Mouse (Mus musculus) bone marrow, adult 2 months (tissue): ENCODE results near the gene Mtrf1l. TPM values are rescaled to one million over a fixed set of nuclear protein-coding genes. Genes with fewer than 3 reads are reported as not detected.

Source experiments
- H3K27ac ChIP-seq: fragments of 200-500 bp; 2 replicates; pipeline ENCODE4 v1.5.1; 2012; ENCODE audit warnings: low read depth, mild to moderate bottlenecking, control low read depth, inconsistent platforms, low read length; ENCODE audit not compliant: control insufficient read depth, poor library complexity, insufficient read depth
- H3K4me1 ChIP-seq: fragments of 200-500 bp; 2 replicates; pipeline ENCODE4 v1.6.1; 2011; ENCODE audit warnings: low read length; ENCODE audit not compliant: control insufficient read depth, insufficient read depth
- H3K4me3 ChIP-seq: fragments of 200-500 bp; replicated peaks from 2 replicates; pipeline ENCODE3; 2011; ENCODE audit warnings: mild to moderate bottlenecking, low read depth, low read length, control low read depth; ENCODE audit not compliant: control insufficient read depth
- CTCF ChIP-seq: fragments of 200-500 bp; IDR thresholded peaks from 2 replicates; pipeline ENCODE4 v1.5.1; 2011; ENCODE audit warnings: low read length, control low read depth; ENCODE audit not compliant: control insufficient read depth, insufficient read depth
- POLR2A ChIP-seq: fragments of 200-500 bp; IDR thresholded peaks from 2 replicates; pipeline ENCODE4 v1.6.1; 2011; ENCODE audit warnings: low read depth, mild to moderate bottlenecking, control low read depth, low read length, borderline replicate concordance; ENCODE audit not compliant: control insufficient read depth
- WGBS: fragments of 180-500 bp; shearing (Covaris S2); methylation state at CpG from one replicate; pipeline ENCODE4 v1.1.7; 2018; 5-methylcytosine and 5-hydroxymethylcytosine counted together
- polyA plus RNA-seq: library from polyadenylated mRNA; stranded (reverse); fragments of >200 nt; gene quantifications from 2 replicates; pipeline ENCODE4 v1.2.4, GENCODE M21; 2011; ENCODE audit warnings: low replicate concordance; ENCODE audit not compliant: missing spikeins, insufficient read depth, insufficient read length

Mtrf1l gene
- polyA plus RNA-seq, 1 experiment: 27.6 TPM

DNA sequence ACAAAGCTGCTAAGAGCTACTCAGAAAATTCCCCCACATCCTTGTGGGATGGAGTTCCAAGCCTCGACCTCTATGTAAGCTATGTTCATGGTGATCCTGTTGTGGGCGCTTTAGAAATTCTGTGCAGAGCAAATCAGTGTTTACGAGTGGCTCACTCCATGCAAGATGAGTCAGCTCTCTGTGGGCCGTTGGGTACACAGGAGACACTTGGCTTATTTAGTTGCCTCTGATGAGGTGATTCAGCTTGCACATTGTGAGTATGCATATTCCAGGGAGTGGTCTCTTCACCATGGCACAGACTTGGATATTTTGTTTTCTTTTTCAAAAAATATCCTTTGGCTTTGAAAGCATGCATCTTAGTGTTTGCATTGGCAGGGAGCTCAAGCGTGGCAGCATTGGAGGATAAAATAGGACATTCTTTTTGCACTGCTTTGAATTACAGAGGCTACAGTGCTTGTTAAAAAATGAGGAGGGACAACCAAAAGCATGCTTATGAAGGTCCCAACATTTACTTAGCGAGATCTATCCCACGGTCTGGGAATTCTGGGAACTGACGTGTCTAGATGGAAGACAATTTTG lies 29.7 kb upstream of the Mtrf1l start:
- 78% methylated on average over 8 of the region's 8 CpGs for WGBS
- Histone ChIP-seq H3K4me3 (no peak overlapping the region), H3K27ac (no peak overlapping the region), H3K4me1 (no peaks in the 10 kb centered on the region)
- no peak for TF ChIP-seq POLR2A
- no peak for TF ChIP-seq CTCF

- TF ChIP-seq POLR2A: no peak
- no peak for TF ChIP-seq CTCF
- Histone ChIP-seq H3K4me3 (no peak overlapping the region), H3K27ac (no peak overlapping the region), H3K4me1 (no peaks in the 10 kb centered on the region)
- WGBS: 15% methylated on average over 2 of the region's 2 CpGs
Observed at GRCm38 (mm10) chr10:5846939-5847338, 23.2 kb upstream of the Mtrf1l start.

- TF ChIP-seq CTCF: 0 out of 2 replicates have a peak, but pooled peaks have one; percentile 7
- TF ChIP-seq POLR2A: no peak
- H3K4me3 ChIP-seq: no peak overlapping the region
- WGBS: 74% methylated on average over 4 of the region's 4 CpGs
- H3K4me1 ChIP-seq: no peaks in the 10 kb centered on the region
- no peak overlapping the region for H3K27ac ChIP-seq
Observed at GRCm38 (mm10) chr10:5841369-5841768, 17.7 kb upstream of the Mtrf1l start.

DNA sequence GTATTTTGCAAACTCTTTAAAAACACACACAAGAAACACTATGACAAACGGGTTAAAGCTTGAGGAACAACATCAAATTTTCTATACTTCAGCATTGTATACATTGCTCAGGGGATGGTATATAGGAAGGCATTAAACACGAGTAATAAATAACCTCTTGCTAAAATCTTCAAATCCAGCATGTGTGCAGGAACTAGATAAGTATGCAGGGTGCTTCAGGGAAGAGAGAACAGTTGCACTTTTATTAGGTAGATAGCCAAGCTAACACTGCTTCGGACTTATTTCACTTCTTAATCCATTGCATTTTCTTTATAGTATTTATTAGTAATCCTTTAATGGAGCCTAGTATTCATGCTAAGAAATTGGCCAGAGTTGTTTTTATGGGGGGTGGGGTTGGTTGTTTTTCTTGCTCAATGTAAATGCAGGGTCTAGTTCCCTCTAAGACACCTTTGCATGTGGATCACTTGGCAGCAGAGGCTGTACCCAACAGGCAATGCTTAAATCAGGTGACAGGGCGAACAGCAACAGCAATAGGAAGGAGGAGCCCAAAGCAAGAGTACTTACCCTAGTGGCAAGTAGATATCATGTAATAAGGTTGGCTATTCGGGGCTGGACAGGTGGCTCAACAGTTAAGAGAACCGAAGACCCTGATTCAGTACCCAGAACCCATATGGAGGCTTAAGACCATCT lies 2.8 kb upstream of the Mtrf1l start:
- Histone ChIP-seq H3K4me3 (no peak overlapping the region), H3K27ac (no peak overlapping the region), H3K4me1 (peaks cover 5% of the 10 kb centered on the region; the same call in 1 of the 2 replicates)
- WGBS: 53% methylated on average over 6 of the region's 6 CpGs
- TF ChIP-seq CTCF (no peak), POLR2A (no peak)

- 1% methylated on average over 3 of the region's 3 CpGs for WGBS
- peaks cover 5% of the 10 kb centered on the region; the same call in 1 of the 2 replicates for H3K4me1 ChIP-seq
- peak overlapping the region; percentile 84; the same call in 1 of the 2 replicates for H3K27ac ChIP-seq
- no peak for TF ChIP-seq POLR2A
- no peak for TF ChIP-seq CTCF
- peak overlapping the region; percentile 58 for H3K4me3 ChIP-seq
Observed at GRCm38 (mm10) chr10:5824779-5825178, 1.1 kb upstream of the Mtrf1l start.

DNA sequence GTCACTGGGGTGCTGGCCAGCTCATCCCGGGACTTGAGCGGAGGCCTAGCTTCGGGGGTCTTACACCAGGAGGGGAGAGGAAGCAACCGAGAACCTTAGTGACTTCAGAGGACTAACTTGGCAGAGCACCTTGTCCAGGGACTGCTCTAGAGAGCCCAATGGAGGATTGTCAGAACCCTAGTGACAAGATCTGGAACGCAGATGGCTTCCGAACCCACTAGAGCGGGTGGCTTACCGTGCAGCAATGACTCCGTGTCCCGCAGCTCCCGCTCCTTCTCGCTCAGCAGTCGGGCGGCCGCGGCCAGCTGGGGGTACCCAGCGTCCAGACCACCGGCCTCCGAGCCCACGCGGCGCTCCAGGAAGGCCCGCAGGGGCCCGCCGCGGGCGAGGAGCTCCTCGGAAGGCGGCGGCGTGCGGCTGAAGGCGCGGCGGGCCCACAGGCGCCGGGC lies 395 bp downstream of the Mtrf1l start:
- TF ChIP-seq POLR2A: no peak
- TF ChIP-seq CTCF: no peak
- 1% methylated on average over 37 of the region's 37 CpGs for WGBS

DNA sequence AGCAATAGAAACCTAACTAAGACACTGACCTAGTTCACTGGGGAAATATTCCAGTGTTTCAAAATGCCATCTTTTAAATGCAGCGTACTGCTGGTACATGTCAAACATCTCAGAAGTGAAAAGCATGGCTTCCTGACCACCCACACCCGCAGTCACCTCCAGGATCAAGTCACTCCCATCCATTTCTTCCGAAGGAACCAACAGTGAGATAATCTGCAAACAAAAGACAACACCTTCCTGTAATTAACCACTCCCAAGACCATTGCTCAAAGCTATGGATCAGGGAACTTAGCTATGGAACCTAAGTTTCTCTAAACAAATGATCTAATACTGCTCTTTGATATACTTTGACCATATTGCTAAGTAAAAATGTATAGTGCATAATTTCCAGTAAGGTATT lies 4.9 kb downstream of the Mtrf1l start:
- 92% methylated on average over 3 of the region's 3 CpGs for WGBS
- no peak for TF ChIP-seq CTCF
- no peak for TF ChIP-seq POLR2A
- H3K4me3 ChIP-seq: no peak overlapping the region
- peaks cover 5% of the 10 kb centered on the region; the same call in 1 of the 2 replicates for H3K4me1 ChIP-seq
- H3K27ac ChIP-seq: no peak overlapping the region

More for the DNA sequence above, 395 bp downstream of the Mtrf1l start:
- Histone ChIP-seq H3K4me3 (peak overlapping the region; percentile 73), H3K27ac (peak overlapping the region; percentile 78), H3K4me1 (peaks cover 5% of the 10 kb centered on the region; the same call in 1 of the 2 replicates)

DNA sequence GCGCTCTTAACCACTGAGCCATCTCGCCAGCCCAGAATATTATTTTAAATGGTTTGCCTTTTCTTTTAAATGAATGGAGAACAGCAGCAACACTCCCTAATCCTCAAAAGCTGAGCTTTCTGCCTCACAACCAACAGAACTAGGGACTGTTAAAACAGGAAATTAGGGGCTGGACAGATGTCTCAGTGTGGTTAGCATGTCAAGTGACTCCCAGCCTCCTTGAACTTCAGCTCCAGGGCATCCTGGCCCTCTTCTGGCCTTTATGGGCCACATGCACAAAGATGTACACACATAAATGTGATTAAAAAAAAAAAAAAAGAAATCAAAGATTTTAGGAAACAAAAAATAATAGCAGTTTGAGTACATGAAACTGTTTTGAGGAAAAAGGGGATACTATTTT lies 7.7 kb downstream of the Mtrf1l start:
- TF ChIP-seq POLR2A (no peak), CTCF (no peak)
- no peak overlapping the region for H3K4me3 ChIP-seq
- H3K27ac ChIP-seq: no peak overlapping the region
- no peaks in the 10 kb centered on the region for H3K4me1 ChIP-seq
- WGBS: 98% methylated on average over 2 of the region's 2 CpGs
